Mouse (Mus musculus) thymus, adult 2 months (tissue): ENCODE measurements at regions not wholly inside any gene's neighbourhood (a gene's known extent, or its start where the extent isn't known, plus 50 kb on each side); places are given as distances from the start of the nearest gene placed in this dataset.

Experiments
- DNase-seq: peaks from one replicate; pipeline ENCODE4 v3.0.0; 2021
- H3K27ac ChIP-seq: fragments of 200-500 bp; 2 replicates; pipeline ENCODE4 v1.5.1; 2012; ENCODE audit warnings: low read length, control low read depth; ENCODE audit not compliant: control insufficient read depth, insufficient read depth
- H3K27me3 ChIP-seq: fragments of 200-500 bp; 2 replicates; pipeline ENCODE4 v1.6.1; 2012; ENCODE audit warnings: mild to moderate bottlenecking, low read length, moderate library complexity, mixed read lengths; ENCODE audit not compliant: control insufficient read depth, insufficient read depth
- H3K36me3 ChIP-seq: fragments of 200-500 bp; 2 replicates; pipeline ENCODE4 v1.6.1; 2012; ENCODE audit warnings: mild to moderate bottlenecking, low read length, moderate library complexity; ENCODE audit not compliant: control insufficient read depth, insufficient read depth
- H3K4me1 ChIP-seq: fragments of 200-500 bp; replicated peaks from 2 replicates; pipeline ENCODE4 v1.6.1; 2012; ENCODE audit warnings: low read length; ENCODE audit not compliant: control insufficient read depth, insufficient read depth
- H3K4me3 ChIP-seq: fragments of 200-500 bp; 2 replicates; pipeline ENCODE4 v1.5.1; 2012; ENCODE audit warnings: mild to moderate bottlenecking, low read length, control low read depth, moderate library complexity; ENCODE audit not compliant: control insufficient read depth, insufficient read depth
- CTCF ChIP-seq: fragments of 200-500 bp; IDR thresholded peaks from 2 replicates; pipeline ENCODE4 v1.5.1; 2012; ENCODE audit warnings: mild to moderate bottlenecking, control low read depth, low read length, moderate library complexity, borderline replicate concordance; ENCODE audit not compliant: control insufficient read depth, poor library complexity, insufficient read depth; ENCODE audit errors: extremely low read depth
- POLR2A ChIP-seq: fragments of 200-500 bp; IDR thresholded peaks from 2 replicates; pipeline ENCODE4 v1.6.1; 2012; ENCODE audit warnings: mild to moderate bottlenecking, low read length, control low read depth, moderate library complexity; ENCODE audit not compliant: control insufficient read depth, poor library complexity, insufficient read depth; ENCODE audit errors: extremely low read depth
- WGBS: fragments of 180-500 bp; shearing (Covaris S2); methylation state at CpG from one replicate; pipeline ENCODE4 v1.1.7; 2018; 5-methylcytosine and 5-hydroxymethylcytosine counted together

DNA sequence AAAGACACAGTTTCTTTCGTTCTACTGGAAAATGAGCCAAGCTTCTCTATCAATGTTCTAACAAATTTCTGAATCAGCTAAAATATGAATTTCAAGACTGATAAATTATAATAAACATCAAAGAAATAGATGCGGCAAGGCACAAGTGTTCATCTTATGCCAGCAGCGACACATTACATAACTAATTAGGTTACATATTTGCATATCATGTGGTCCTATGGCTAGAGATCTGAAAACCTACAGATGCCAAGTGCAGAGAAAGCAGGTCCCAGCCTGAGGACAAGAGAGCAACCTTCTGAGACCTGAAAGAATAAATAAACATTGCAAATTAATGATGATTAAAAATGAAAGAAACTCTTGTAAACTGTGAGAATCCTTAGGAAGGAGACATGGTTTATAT is 201.3 kb upstream of the Tent5a start:
- Histone ChIP-seq H3K4me1 (no peaks in the 10 kb centered on the region), H3K27ac (no peak overlapping the region), H3K27me3 (no peaks in the 10 kb centered on the region), H3K4me3 (no peak overlapping the region), H3K36me3 (no peaks in the 10 kb centered on the region)
- DNase-seq: no peak
- TF ChIP-seq POLR2A: no peak
- no peak for TF ChIP-seq CTCF
- WGBS: 94% methylated on average over 3 of the region's 3 CpGs

DNA sequence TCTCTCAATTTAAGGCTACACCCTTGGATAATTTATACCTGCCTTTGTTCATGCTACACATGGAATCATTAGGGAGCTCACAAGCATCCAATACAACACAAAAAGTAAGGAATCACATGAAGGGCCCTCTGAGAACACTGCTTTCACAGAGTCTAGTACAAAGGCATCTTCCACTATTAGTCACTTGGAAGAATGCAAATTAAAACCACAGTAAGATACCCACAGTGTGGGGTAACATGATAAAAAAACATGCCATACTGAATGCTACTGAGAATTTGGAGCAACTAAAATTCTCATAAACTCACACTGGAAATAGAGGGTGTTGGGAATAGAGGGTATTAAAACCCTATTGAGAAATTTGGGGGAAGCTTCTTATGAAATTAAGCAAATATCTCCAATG is 197.6 kb upstream of the Tent5a start:
- Histone ChIP-seq H3K4me3 (no peak overlapping the region), H3K27me3 (no peaks in the 10 kb centered on the region), H3K27ac (no peak overlapping the region), H3K36me3 (no peaks in the 10 kb centered on the region), H3K4me1 (no peaks in the 10 kb centered on the region)
- no peak for DNase-seq
- TF ChIP-seq POLR2A (no peak), CTCF (no peak)

DNA sequence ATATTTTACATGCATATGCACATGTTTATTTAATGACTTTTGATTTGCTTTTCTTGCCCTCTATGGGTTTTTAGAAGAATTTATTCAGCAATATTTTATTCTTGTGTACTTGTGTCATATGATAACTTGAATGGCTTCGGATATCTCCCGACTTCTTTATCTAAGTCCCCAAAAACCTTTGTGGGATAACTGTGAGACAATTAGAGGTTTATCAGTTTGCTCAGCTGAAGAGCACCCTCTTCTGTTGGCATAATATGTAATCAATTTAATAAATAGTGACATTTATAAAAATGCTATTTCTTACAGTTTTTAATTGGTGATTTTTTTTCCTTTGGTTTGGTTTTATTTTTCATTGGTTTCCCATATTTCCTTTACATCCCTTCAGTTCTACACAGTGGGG is 194.2 kb upstream of the Tent5a start:
- TF ChIP-seq CTCF (no peak), POLR2A (no peak)
- 84% methylated on average over 2 of the region's 2 CpGs for WGBS
- H3K27ac ChIP-seq: no peak overlapping the region
- H3K4me1 ChIP-seq: no peaks in the 10 kb centered on the region
- no peak for DNase-seq
- H3K27me3 ChIP-seq: no peaks in the 10 kb centered on the region
- H3K4me3 ChIP-seq: no peak overlapping the region
- H3K36me3 ChIP-seq: no peaks in the 10 kb centered on the region

DNA sequence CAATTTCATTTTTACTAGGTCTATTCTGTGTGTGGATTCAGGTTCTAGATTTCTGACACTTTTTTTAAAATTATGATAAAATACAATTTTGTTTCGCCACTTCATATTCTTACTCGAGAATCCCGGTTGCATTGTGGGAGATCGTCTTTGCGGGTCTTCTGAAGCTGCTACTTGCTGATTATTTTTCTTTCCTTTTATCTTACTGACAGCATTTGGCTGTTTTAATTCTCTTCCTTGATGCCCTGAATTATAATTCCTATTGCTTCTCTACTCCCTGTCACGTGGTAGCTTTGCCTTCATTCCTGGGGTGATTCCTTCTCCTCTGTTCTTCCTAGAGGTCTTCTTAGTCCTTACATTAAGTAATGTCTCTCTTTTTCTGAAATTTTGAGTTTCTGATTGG is 193.8 kb upstream of the Tent5a start:
- no peaks in the 10 kb centered on the region for H3K36me3 ChIP-seq
- H3K27ac ChIP-seq: no peak overlapping the region
- no peak overlapping the region for H3K4me3 ChIP-seq
- 95% methylated on average over 6 of the region's 6 CpGs for WGBS
- H3K4me1 ChIP-seq: no peaks in the 10 kb centered on the region
- no peaks in the 10 kb centered on the region for H3K27me3 ChIP-seq
- no peak for DNase-seq
- TF ChIP-seq POLR2A (no peak), CTCF (no peak)

DNA sequence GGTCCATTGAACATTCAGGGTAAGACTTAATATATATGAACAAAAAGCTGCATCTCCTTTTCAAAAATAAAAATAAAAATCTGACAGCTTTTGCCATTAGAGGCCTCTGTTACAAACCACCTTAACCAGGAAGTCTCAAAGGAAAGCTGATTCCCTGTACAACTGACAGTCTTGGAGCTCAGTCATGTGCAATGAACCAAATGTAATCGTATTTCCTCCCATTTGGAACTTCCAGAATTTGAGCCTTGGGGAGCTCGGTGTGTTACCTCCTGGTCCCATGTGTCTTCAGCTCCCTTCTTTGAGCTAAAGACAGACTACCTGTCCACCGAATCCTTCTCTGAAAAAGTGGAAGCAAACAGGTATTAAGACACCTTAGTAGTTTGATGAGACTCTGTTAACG is 171.9 kb upstream of the Tent5a start:
- no peaks in the 10 kb centered on the region for H3K36me3 ChIP-seq
- TF ChIP-seq POLR2A (no peak), CTCF (no peak)
- no peak overlapping the region for H3K27ac ChIP-seq
- no peaks in the 10 kb centered on the region for H3K4me1 ChIP-seq
- 95% methylated on average over 4 of the region's 4 CpGs for WGBS
- no peaks in the 10 kb centered on the region for H3K27me3 ChIP-seq
- no peak overlapping the region for H3K4me3 ChIP-seq
- no peak for DNase-seq

DNA sequence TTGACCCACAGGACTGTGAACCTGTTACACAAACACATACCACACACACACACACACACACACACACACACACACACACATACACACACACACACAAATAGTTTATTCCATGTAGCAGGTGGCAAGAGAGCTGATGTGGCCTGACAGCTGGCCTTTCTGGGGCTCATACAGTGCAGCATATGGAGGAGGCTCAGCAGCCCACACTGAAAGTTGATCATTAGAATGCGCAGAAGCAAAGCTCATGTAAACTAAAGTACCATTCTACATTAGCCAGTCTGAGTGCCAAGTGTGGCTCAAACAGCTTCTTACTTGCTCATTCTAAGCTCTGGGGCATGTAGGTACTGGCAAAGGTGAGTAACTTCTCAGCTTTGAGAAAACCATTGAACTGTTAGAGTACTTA is 170.2 kb upstream of the Tent5a start:
- Histone ChIP-seq H3K36me3 (no peaks in the 10 kb centered on the region), H3K4me1 (no peaks in the 10 kb centered on the region), H3K27ac (no peak overlapping the region), H3K27me3 (no peaks in the 10 kb centered on the region), H3K4me3 (no peak overlapping the region)
- DNase-seq: no peak
- 97% methylated on average over 1 of the region's 1 CpGs for WGBS
- TF ChIP-seq POLR2A: no peak
- TF ChIP-seq CTCF: no peak

DNA sequence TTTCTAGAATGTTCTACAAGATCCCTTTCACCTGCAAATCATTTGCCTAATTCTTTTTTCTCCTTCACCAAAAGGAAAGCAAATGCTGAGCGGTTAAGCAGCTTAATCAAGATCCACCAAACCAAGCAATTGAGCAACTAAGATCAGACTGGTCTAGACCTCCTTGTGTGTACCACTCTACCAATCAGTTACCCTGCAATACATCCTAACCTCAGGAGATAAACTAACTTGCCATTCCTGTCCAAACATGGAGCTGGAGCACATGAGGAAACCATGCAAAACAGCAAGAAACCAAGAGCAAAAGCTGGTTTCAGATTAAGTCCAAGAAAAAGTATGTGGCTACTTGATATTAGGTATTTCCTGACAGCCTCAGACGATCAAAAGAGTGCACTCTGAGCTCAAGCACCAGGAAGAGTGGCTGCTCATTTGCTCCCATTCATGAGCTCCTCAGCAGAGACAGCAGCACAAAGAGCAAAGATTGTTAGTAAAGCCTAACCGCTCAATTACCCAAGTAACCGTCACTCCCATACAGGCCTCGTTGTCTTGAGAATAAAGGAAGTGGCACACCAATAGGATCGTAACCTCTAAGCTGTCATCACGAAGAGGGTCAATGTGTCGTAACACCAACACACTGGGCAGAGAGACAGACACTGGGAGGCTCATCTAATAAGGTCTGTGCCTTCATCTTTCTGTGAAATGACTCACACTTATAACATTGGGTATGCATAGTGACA is 169.5 kb upstream of the Tent5a start:
- Histone ChIP-seq H3K4me1 (no peaks in the 10 kb centered on the region), H3K36me3 (no peaks in the 10 kb centered on the region), H3K27ac (no peak overlapping the region), H3K27me3 (no peaks in the 10 kb centered on the region), H3K4me3 (no peak overlapping the region)
- TF ChIP-seq CTCF (no peak), POLR2A (no peak)
- 85% methylated on average over 8 of the region's 8 CpGs for WGBS
- no peak for DNase-seq
